Mouse (Mus musculus): ENCODE data around the gene Sim2.

Sim2 gene

DNA sequence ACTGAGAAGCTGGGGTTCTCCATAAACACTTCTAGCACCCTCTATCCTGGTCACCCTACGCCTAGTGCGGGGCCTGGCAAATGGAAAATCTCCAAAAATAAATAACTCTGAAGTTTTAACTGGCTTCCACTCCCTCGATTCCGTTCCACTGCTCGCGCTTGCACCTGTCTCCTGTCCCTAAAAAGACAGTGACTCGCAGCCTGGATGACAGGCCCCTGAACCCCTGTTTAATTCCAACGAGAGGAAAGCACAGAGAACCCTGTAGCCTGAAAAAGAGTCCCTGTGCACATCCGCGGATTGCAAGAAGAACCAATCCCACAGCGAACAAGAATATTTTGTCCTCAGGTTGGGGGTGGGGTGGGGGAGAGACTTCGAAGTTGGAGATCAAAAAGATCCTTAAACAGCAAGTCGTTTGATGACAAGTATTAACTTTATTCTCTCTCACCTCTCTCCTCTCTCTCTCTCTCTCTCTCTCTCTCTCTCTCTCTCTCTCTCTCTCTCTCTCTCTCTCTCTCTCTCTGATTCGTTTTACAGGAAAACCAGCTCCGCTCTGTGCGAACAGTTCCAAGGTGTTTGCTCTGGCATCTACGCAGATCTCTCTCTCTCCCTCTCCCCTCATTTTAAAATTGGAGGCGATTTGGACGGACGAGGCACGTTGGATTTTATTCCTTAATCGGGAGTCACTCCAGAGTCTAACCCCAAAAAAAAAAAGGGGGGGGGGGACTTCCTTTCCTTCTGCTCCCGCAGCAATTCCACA, 6.2 kb upstream of the Sim2 start:
- in situ Hi-C loops (cut with MboI, MseI), result no loop called here

- in situ Hi-C loops (cut with MboI, MseI), result no loop called here
Observed at GRCm38 (mm10) chr16:94079075-94079855, 5.5 kb upstream of the Sim2 start.

DNA sequence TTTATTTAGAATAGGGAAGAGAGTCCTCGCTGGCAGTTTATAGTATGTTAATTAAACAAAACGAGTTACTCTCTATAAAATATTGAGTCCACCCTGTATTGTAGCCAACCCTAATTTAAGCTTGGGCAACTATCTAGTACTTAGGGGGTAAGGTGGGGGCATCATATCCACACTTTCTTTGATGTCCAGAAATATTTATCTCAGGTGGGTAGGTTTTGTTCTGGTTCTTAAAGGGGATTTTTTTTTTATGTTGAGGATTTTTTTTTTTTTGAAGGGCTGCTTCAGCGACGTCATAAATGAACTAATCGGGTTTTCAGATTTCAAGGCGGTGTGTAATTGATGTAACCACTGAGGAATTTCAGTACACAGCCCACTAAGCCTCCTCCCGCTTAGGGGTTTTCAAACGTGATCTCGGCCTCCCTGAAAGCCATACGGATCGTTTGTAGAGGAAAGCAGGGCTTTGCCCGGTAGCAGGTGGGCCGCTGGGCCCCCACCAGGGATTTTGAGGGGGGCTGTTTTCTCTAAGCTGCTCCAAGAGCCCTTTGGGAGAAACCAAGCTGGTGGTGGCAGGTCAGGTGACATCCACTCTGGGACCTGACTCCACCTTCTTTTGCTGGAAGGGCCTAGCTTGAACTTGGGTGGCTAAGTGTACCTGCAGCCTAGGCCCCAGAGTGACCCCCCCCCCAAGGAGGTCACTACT, 4.7 kb upstream of the Sim2 start:
- in situ Hi-C loops (cut with MboI, MseI), result no loop called here

DNA sequence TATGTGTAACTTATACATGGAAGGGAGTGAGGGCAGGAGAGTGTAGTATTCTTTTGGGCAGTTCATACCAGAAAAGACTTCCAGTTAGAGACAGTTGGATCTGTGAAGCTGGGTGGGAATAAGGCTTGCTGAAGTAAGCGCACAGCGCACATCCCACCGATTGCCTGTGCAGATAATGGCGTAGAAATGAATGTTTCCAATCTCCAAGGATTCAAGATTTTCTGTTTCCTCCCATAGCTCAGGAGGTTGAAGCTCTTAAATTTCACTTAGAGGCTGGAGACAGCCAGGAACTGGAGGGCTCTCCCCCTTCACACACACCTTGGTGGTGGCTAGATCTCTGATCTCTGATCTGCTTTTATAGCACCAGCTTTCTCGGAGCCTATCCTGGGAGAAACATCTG, 3.1 kb upstream of the Sim2 start:
- in situ Hi-C loops (cut with MboI, MseI), result no loop called here

- in situ Hi-C loops (cut with MboI, MseI), result no loop called here
Observed at GRCm38 (mm10) chr16:94081996-94082708, 2.6 kb upstream of the Sim2 start.

DNA sequence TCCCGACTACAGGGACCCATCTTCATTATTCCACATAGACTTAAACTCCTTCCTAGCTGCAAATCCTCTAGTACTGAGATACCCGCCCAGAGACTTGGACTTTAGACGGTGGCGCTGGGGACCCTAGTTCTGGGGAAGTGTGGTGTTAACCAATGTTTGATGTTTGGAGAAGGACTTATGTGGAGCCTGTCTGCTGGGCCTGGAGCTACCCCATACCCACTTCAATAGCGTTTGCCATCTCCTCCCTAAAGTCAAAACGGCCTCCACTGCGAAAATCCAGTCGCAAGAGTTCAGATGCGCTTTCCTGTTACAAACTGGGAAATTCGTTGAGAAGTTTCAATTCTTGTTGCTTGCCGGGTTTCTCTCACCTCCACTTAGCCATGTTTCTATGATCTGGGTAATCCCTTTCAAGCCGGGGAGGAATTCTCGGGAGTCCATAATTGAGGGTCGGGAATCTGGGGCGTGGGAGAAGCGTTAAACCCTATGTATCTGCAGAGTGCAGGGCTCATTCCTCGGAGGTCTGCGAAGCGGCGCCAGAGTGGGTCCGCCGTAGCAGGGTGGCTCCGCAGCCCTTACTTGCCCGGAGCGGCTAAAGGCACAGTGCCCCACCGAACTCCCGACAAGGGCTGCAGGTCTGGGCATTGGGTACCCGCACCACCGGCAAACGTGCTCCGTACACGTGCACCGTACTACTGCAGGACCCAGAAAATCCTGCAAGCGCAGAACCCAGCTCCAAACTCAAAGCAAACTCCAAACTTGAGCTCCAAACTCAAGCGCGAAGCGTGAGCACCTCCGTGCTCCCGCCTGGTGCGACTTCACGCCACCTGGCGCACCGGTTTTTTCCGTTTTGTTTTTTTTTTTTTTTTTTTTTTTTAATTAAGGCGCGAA, 1.5 kb upstream of the Sim2 start:
- in situ Hi-C loops (cut with MboI, MseI), result no loop called here

DNA sequence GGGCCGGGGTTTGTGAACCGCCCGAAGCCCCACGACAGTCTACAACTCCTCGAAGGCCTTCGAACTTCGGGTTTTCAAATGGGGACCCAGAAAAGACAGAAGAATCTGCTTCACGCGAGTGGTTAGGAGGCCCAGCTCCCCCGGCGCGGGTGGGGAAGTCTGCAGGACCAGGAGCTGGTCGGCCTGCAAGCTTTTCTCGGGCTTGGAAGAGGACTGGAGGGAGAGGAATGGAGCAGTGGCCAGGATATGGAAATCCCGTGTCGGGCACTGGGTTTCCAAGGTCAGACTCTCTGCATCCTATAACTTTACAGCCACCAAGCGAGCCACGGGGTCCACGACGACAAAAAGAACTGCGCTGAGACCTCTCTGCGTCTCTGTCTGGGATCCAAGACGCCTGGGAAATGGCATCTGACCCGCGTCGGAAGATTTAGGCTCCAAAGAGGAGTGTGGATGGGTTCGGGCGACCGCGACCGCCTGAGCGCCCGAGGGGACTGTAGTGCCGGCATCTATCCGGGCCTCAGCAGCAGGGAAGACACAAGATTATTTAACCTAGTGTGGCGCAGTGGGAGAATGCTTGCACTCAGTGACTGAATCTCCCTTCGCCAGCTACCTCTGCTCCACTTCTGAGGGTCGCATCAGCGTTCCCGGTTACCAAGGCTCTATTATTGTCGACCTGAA, 744 bp upstream of the Sim2 start:
- in situ Hi-C loops (cut with MboI, MseI), result no loop called here

GRCm38 (mm10) chr16:94085603-94086285, 1.0 kb downstream of the Sim2 start:
- in situ Hi-C loops (cut with MboI, MseI), result no loop called here

GRCm38 (mm10) chr16:94086701-94087569, 2.2 kb downstream of the Sim2 start:
- in situ Hi-C loops (cut with MboI, MseI), result no loop called here

GRCm38 (mm10) chr16:94087570-94088225, 3.0 kb downstream of the Sim2 start:
- in situ Hi-C loops (cut with MboI, MseI), result no loop called here

GRCm38 (mm10) chr16:94088226-94088748, 3.6 kb downstream of the Sim2 start:
- in situ Hi-C loops (cut with MboI, MseI), result no loop called here

GRCm38 (mm10) chr16:94088819-94089692, 4.3 kb downstream of the Sim2 start:
- in situ Hi-C loops (cut with MboI, MseI), result no loop called here

- in situ Hi-C loops (cut with MboI, MseI), result no loop called here
Observed at GRCm38 (mm10) chr16:94092511-94093150, 7.9 kb downstream of the Sim2 start.

DNA sequence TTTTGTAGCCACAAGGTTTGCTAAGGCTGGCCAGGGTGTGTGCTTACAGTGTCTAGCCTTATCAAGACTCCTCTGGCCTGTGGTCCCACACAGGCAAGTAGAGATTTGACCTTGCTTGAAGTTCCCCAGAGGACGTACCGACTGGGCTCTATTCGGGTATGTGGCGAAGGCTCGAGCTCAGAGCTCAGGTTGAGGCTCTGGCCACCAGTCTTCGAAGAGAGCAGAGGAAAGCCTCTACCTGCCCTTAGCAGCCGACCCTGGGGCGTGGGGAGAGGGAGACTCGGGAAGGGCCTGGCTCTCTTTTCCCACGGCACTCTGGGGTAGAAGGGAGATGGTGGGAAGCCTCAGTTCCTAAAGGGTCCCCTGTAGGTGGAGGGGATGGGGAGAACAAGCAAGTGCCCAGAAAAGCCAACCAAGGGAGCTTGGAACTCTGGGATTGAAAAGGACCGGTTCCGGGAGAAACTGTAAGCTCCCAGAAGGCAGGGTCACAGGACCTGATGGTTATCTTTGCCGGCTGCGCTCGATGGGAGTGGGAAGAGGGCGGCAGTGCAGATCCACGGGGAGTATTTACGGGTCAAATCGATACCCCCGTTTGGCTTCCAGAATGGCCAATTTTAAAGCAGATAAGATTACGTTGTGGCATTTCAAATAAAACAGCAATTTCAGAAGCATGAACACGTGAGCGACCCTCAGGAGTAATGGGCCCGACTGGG, 8.6 kb downstream of the Sim2 start:
- in situ Hi-C loops (cut with MboI, MseI), result no loop called here

DNA sequence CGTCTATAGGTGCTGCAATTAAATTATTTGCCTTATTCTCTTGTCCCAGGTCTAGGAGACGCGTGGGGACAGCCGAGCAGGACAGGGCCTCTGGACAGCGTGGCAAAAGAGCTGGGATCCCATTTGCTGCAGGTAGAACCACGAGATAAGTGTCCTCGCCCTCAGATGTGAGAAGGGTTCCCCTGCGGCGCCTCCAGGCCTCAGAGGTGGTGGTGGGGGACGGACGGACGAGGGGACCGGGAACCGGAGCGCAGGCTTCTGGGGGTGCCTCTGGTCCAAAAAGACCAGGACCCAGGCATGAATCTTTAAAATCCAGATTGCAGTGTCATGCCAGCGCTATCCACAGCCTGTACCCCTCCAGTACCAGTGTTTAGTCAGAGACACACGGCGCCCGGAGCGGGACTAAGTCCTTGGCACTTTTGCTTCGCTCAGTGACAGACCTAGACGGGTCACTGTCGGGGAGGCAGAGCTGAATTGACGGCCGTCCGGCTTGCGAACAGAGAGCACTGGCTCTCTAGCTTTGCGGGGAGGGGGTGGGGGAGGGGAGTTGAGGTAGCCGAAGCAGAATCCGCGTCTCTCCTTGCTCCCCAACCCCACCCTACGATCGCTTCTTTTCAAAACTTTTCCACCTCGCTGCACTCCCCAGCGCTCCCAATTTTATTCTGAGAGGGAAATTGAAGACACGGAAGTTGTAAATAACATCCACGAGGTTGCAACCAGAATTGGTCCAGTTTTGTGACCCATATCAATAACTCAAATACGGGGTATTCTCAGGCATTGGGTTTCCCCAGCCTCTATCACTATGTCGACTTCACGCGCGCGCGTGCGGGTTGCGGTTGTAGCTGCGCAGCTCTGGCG, 9.7 kb downstream of the Sim2 start:
- in situ Hi-C loops (cut with MboI, MseI), result no loop called here

All from T-helper 2 cell (primary cell).